20 mouse cellular contexts compared by ENCODE assay signal in genomic region chr1:138145148-138145547, GRCm38 (mm10). TPM values are rescaled to one million over a fixed set of nuclear protein-coding genes. Genes with fewer than 3 reads are reported as not detected.
DNase-seq lines count a peak whose midpoint lies in the region; ATAC-seq and TF ChIP-seq lines count a peak whose summit lies in the region.
"Had no signal": no experiment of that assay in that cellular context is flagged by ENCODE, and none has a peak within 500 bp of the region (broad histone marks: within the 10 kb centered on the region; RNA-seq: fewer than 3 reads in every experiment).

No protein-coding gene starts in this region.

- no peak for DNase-seq in liver, postnatal 0 days
- DNase-seq in liver: no peak
- DNase-seq in naive thymus-derived CD4-positive, alpha-beta T cell, adult 2 months (ENCODE audit: low read depth): peak; percentile 71
- DNase-seq in cerebellum, postnatal 4 days (ENCODE audit: low spot score in 2 of 2): no peak
- DNase-seq in lung, postnatal 14 days: no peak
- no peak for DNase-seq in lung, postnatal 0 days (ENCODE audit: low spot score)
- DNase-seq: adrenal gland, postnatal 10 days; cerebellum, adult 18-20 months; cerebellum, adult 9-11 months; cerebellum, postnatal 36 days; forebrain, postnatal 0 days; gastrocnemius, postnatal 14 days; heart, postnatal 36 days had no signal

- 0 out of 2 replicates have a peak, but pooled peaks have one; percentile 17 for TF ChIP-seq EP300 in liver, postnatal 0 days (IDR thresholded peaks at IDR 0.05; ENCODE audit: low read depth)
- no peak for TF ChIP-seq EP300 in lung, postnatal 0 days (IDR thresholded peaks at IDR 0.05)

- no peak overlapping the region for H3K9ac ChIP-seq in liver, postnatal 0 days (replicated peaks)
- H3K9ac ChIP-seq in lung, postnatal 0 days (replicated peaks; ENCODE audit: low read depth): no peak overlapping the region
- H3K9ac ChIP-seq: forebrain, embryonic 13.5 days; forebrain, postnatal 0 days; heart, embryonic 13.5 days; hindbrain, embryonic 15.5 days had no signal

- 42% methylated on average over 3 of the region's 3 CpGs for WGBS in liver, postnatal 0 days (ENCODE audit: insufficient replicate concordance)
- 71% methylated on average over 3 of the region's 3 CpGs for WGBS in lung, postnatal 0 days

- no peaks in the 10 kb centered on the region for H3K4me1 ChIP-seq in liver, postnatal 0 days (ENCODE audit: insufficient read depth)
- no peaks in the 10 kb centered on the region for H3K4me1 ChIP-seq in lung, postnatal 0 days (ENCODE audit: insufficient read depth, low read depth, low read length)
- H3K4me1 ChIP-seq: embryonic facial prominence, embryonic 10.5 days; heart, embryonic 13.5 days; hindbrain, embryonic 15.5 days had no signal

- no peak for ATAC-seq in liver, postnatal 0 days
- ATAC-seq in activated CD4-positive, CD25-positive, alpha-beta regulatory T cell, adult 4 months: peak; percentile 7
- ATAC-seq in inflammation-experienced regulatory T-cells, adult 6 months: peak; percentile 6
- ATAC-seq in lung, postnatal 0 days: no peak
- ATAC-seq: forebrain, embryonic 13.5 days; forebrain, postnatal 0 days had no signal

- H3K27ac ChIP-seq in liver, postnatal 0 days (ENCODE audit: low read depth): no peak overlapping the region
- no peak overlapping the region for H3K27ac ChIP-seq in lung, postnatal 0 days (ENCODE audit: low read length)
- H3K27ac ChIP-seq: embryonic facial prominence, embryonic 10.5 days; forebrain, embryonic 13.5 days; heart, embryonic 13.5 days; hindbrain, embryonic 15.5 days had no signal

- no peaks in the 10 kb centered on the region for H3K9me3 ChIP-seq in liver, postnatal 0 days (ENCODE audit: low read length)
- no peaks in the 10 kb centered on the region for H3K9me3 ChIP-seq in lung, postnatal 0 days (ENCODE audit: low read length)
- H3K9me3 ChIP-seq: embryonic facial prominence, embryonic 10.5 days; forebrain, embryonic 13.5 days; heart, embryonic 13.5 days; hindbrain, embryonic 15.5 days had no signal

- H3K4me3 ChIP-seq in liver, postnatal 0 days (ENCODE audit: low read depth, low read length): no peak overlapping the region
- no peak overlapping the region for H3K4me3 ChIP-seq in lung, postnatal 0 days (ENCODE audit: low read depth, low read length)
- H3K4me3 ChIP-seq: embryonic facial prominence, embryonic 10.5 days; forebrain, embryonic 13.5 days; heart, embryonic 13.5 days; hindbrain, embryonic 15.5 days had no signal

- no peak overlapping the region for H3K4me2 ChIP-seq in liver, postnatal 0 days (ENCODE audit: low read depth, low read length)
- no peak overlapping the region for H3K4me2 ChIP-seq in lung, postnatal 0 days (replicated peaks; ENCODE audit: low read depth, low read length)
- H3K4me2 ChIP-seq: forebrain, embryonic 13.5 days; heart, embryonic 13.5 days; hindbrain, embryonic 15.5 days had no signal

- H3K36me3 ChIP-seq in liver, postnatal 0 days (replicated peaks; ENCODE audit: insufficient read depth, low read length): no peaks in the 10 kb centered on the region
- no peaks in the 10 kb centered on the region for H3K36me3 ChIP-seq in lung, postnatal 0 days (ENCODE audit: insufficient read depth, low read length)
- H3K36me3 ChIP-seq: embryonic facial prominence, embryonic 10.5 days; G1E; heart, embryonic 13.5 days; hindbrain, embryonic 15.5 days had no signal

- no peak for TF ChIP-seq CTCF in liver, postnatal 0 days (IDR thresholded peaks at IDR 0.05; ENCODE audit: low read depth)
- no peak for TF ChIP-seq CTCF in lung, postnatal 0 days (IDR thresholded peaks at IDR 0.05)

- no peaks in the 10 kb centered on the region for H3K27me3 ChIP-seq in liver, postnatal 0 days (ENCODE audit: insufficient read depth, low read length)
- H3K27me3 ChIP-seq in lung, postnatal 0 days (replicated peaks; ENCODE audit: insufficient read depth, low read length): no peaks in the 10 kb centered on the region
- H3K27me3 ChIP-seq: forebrain, embryonic 13.5 days; heart, embryonic 13.5 days; hindbrain, embryonic 15.5 days had no signal

RNA-seq across cellular contexts. Expression of gene Ptprc, which starts 30.4 kb away (rescaled TPM):
- polyA plus RNA-seq in liver, postnatal 0 days (2015; fragmentation: Nextera tagmentation; extraction: Ambion mirVana): 11.3 and 12.3 TPM in 2 replicates
- 1,000 to 10,000 TPM; 1,133 to 1,303 TPM for polyA plus RNA-seq in activated CD4-positive, CD25-positive, alpha-beta regulatory T cell, adult 4 months (2017; shearing (Covaris generic))
- 1,000 to 10,000 TPM; 1,312 to 1,433 (median 1,346) TPM for polyA plus RNA-seq in inflammation-experienced regulatory T-cells, adult 6 months (2017; shearing (Covaris generic))
- 9.3 and 10.7 TPM in 2 replicates for polyA plus RNA-seq in lung, postnatal 0 days (2015; fragmentation: Nextera tagmentation; extraction: Ambion mirVana)
- polyA plus RNA-seq: G1E had no signal

Comparison
In these comparisons a context has a peak if more than half of its experiments do, and no peak if none do; other contexts are left out.
1. ATAC-seq: peak in activated CD4-positive, CD25-positive, alpha-beta regulatory T cell, adult 4 months (single experiment) and inflammation-experienced regulatory T-cells, adult 6 months (single experiment); none in liver, postnatal 0 days (single experiment) and lung, postnatal 0 days (single experiment).
2. RNA of gene Ptprc, which starts 30.4 kb away (polyA plus RNA-seq): 1,312 to 1,433 TPM in inflammation-experienced regulatory T-cells, adult 6 months and 1,133 to 1,303 TPM in activated CD4-positive, CD25-positive, alpha-beta regulatory T cell, adult 4 months; 11.3 to 12.3 TPM in liver, postnatal 0 days and 9.3 to 10.7 TPM in lung, postnatal 0 days; every median in the first group is over 10 times any median in the second.